Comparison of ENCODE assay signal across 16 mouse cellular contexts in the genomic region with DNA sequence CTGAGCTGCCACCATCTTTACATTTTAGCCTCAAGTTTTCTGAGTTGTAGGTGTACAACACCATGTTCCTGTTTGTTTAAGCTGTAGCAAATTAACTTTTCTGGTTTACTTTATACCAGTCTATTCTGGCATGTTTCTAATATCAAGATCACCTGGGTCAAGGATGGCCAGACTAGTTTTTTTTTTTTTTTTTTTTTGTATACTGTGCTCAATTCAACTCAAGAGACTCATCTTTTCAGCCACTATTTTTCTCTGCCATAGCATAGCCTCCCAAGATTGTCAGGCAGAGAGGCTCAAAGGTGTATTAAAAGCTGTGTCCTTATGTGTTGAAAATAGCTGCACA. TPM values are rescaled to one million over a fixed set of nuclear protein-coding genes. Genes with fewer than 3 reads are reported as not detected.
DNase-seq lines count a peak whose midpoint lies in the region; ATAC-seq lines count a peak whose summit lies in the region.
"Had no signal": no experiment of that assay in that cellular context is flagged by ENCODE, and none has a peak within 500 bp of the region (broad histone marks: within the 10 kb centered on the region; RNA-seq: fewer than 3 reads in every experiment).

No protein-coding gene starts in this region.

- no peaks in the 10 kb centered on the region for H3K4me1 ChIP-seq in kidney, embryonic 16.5 days (ENCODE audit: insufficient read depth, low read length)
- H3K4me1 ChIP-seq in midbrain, embryonic 15.5 days, result no peaks in the 10 kb centered on the region
- H3K4me1 ChIP-seq in midbrain, embryonic 14.5 days (ENCODE audit: control insufficient read depth, insufficient read depth, low read length), result no peaks in the 10 kb centered on the region
- H3K4me1 ChIP-seq: hindbrain, embryonic 10.5 days had no signal

- peak; percentile 28; the same call in 1 of the 2 replicates for ATAC-seq in kidney, embryonic 16.5 days (ENCODE audit: low FRiP score, low TSS enrichment)
- ATAC-seq in midbrain, embryonic 15.5 days (replicated peaks), result peak; percentile 10; the same call in 1 of the 2 replicates
- no peak for ATAC-seq in midbrain, embryonic 14.5 days (ENCODE audit: low FRiP score, low TSS enrichment)
- ATAC-seq in inflammation-experienced regulatory T-cells, adult 6 months, result peak; percentile 21

- H3K27ac ChIP-seq in kidney, embryonic 16.5 days (ENCODE audit: low read length), result no peak overlapping the region
- H3K27ac ChIP-seq in midbrain, embryonic 15.5 days, result no peak overlapping the region
- H3K27ac ChIP-seq in midbrain, embryonic 14.5 days (replicated peaks; ENCODE audit: low read depth, low read length), result no peak overlapping the region
- H3K27ac ChIP-seq: hindbrain, embryonic 10.5 days; hindbrain, postnatal 0 days; macrophage had no signal

- no peaks in the 10 kb centered on the region; the same call in 1 of the 2 replicates for H3K27me3 ChIP-seq in kidney, embryonic 16.5 days (ENCODE audit: insufficient read depth, low read length)
- no peaks in the 10 kb centered on the region for H3K27me3 ChIP-seq in midbrain, embryonic 15.5 days (replicated peaks)
- no peaks in the 10 kb centered on the region for H3K27me3 ChIP-seq in midbrain, embryonic 14.5 days (ENCODE audit: control insufficient read depth, insufficient read depth, low read length)

- no peak for DNase-seq in kidney, postnatal 4 days
- no peak for DNase-seq in midbrain, embryonic 14.5 days
- no peak for DNase-seq in testis, postnatal 10 days (ENCODE audit: low spot score)
- no peak for DNase-seq in heart, adult 8-10 months (ENCODE audit: low spot score)
- DNase-seq: cerebellum, adult 18-20 months; cerebellum, postnatal 36 days; gastrocnemius, postnatal 36 days; liver; lung, adult 2 months; right cerebral cortex, postnatal 4 days had no signal

- no peak overlapping the region for H3K4me3 ChIP-seq in kidney, embryonic 16.5 days (ENCODE audit: low read length)
- H3K4me3 ChIP-seq in midbrain, embryonic 15.5 days, result no peak overlapping the region
- H3K4me3 ChIP-seq in midbrain, embryonic 14.5 days (replicated peaks; ENCODE audit: low read depth, low read length), result no peak overlapping the region
- H3K4me3 ChIP-seq: hindbrain, embryonic 10.5 days had no signal

- H3K9me3 ChIP-seq in kidney, embryonic 16.5 days (ENCODE audit: low read length), result no peaks in the 10 kb centered on the region
- no peaks in the 10 kb centered on the region for H3K9me3 ChIP-seq in midbrain, embryonic 15.5 days
- no peaks in the 10 kb centered on the region for H3K9me3 ChIP-seq in midbrain, embryonic 14.5 days (ENCODE audit: control insufficient read depth, low read length)
- H3K9me3 ChIP-seq: hindbrain, embryonic 10.5 days had no signal

- no peak overlapping the region for H3K4me2 ChIP-seq in kidney, embryonic 16.5 days (replicated peaks; ENCODE audit: low read depth, low read length)
- no peak overlapping the region for H3K4me2 ChIP-seq in midbrain, embryonic 15.5 days
- H3K4me2 ChIP-seq in midbrain, embryonic 14.5 days (ENCODE audit: low read length), result no peak overlapping the region

- no peak overlapping the region for H3K9ac ChIP-seq in kidney, embryonic 16.5 days (replicated peaks; ENCODE audit: low read length)
- no peak overlapping the region for H3K9ac ChIP-seq in midbrain, embryonic 15.5 days
- no peak overlapping the region for H3K9ac ChIP-seq in midbrain, embryonic 14.5 days (replicated peaks; ENCODE audit: low read length)

- H3K36me3 ChIP-seq in kidney, embryonic 16.5 days (ENCODE audit: insufficient read depth, low read length), result peaks cover 17% of the 10 kb centered on the region
- peaks cover 12% of the 10 kb centered on the region; the same call in 1 of the 2 replicates for H3K36me3 ChIP-seq in midbrain, embryonic 15.5 days (replicated peaks)
- peaks cover 28% of the 10 kb centered on the region for H3K36me3 ChIP-seq in midbrain, embryonic 14.5 days (ENCODE audit: control insufficient read depth, insufficient read depth, low read length)

RNA-seq across cellular contexts. Expression of a gene that starts 14.4 kb away (rescaled TPM):
- 128 and 132 TPM in 2 replicates for polyA plus RNA-seq in kidney, embryonic 16.5 days (2015; fragmentation: Nextera tagmentation; extraction: Ambion mirVana)
- 103 and 112 TPM in 2 replicates for polyA plus RNA-seq in midbrain, embryonic 15.5 days (2015; fragmentation: Nextera tagmentation; extraction: Ambion mirVana)
- 116 and 142 TPM in 2 replicates for polyA plus RNA-seq in midbrain, embryonic 14.5 days (2014; fragmentation: Nextera tagmentation; extraction: Ambion mirVana)
- 10 to 100 TPM; 34.9 to 48.8 (median 37.7) TPM for polyA plus RNA-seq in inflammation-experienced regulatory T-cells, adult 6 months (2017; shearing (Covaris generic))
- total RNA-seq in heart, adult 8-10 months (2022), result 100 to 1,000 TPM; 112 to 195 (median 144) TPM
